Mouse (Mus musculus) T-helper 17 cell (primary cell): ENCODE results near the gene Sart1.
"Not testable (repeated sequence)": the region's sequence is repeated elsewhere in the genome, so short reads cannot be mapped to it uniquely, and the experiment has no call there.

Experiments used
- in situ Hi-C, 2 experiments: fragments of 300-600 bp; cut with MboI, MseI; formaldehyde crosslinking; loops; 1 replicate in 1 of 2; 2 replicates in 1 of 2; pipeline ENCODE4 v1.15.1; 2025; ENCODE audit warnings: high pct_unique_total_duplicates in 2 of 2

Sart1 gene

GRCm38 (mm10) chr19:5418750-5419466 lies 30.4 kb upstream of the Sart1 start:
- in situ Hi-C loops = no loop called here

GRCm38 (mm10) chr19:5414534-5414957 lies 26.0 kb upstream of the Sart1 start:
- in situ Hi-C loops = no loop called here

GRCm38 (mm10) chr19:5413840-5414239 lies 25.3 kb upstream of the Sart1 start:
- in situ Hi-C loops = no loop called here

GRCm38 (mm10) chr19:5411961-5412360 lies 23.5 kb upstream of the Sart1 start:
- in situ Hi-C loops = no loop called here

DNA sequence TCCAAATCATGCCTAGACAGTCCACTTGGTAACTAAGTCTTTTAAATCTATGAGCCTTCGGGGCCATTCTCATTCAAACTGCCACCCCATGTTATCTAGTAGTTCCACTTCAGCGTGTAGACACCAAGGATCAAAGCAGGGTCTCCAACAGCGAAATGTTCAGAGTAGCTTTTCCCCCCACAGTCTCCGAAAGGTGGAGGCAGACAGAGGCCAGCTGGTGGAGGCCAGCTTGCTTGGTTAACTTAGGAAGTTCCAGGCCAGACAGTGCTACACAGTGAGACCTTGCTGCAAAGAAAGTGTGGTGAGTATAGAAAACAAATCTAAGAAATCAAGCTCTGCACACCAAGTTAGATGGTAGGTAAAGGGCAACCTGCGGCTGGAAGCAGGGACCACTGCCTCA lies 22.1 kb upstream of the Sart1 start:
- in situ Hi-C loops = no loop called here

DNA sequence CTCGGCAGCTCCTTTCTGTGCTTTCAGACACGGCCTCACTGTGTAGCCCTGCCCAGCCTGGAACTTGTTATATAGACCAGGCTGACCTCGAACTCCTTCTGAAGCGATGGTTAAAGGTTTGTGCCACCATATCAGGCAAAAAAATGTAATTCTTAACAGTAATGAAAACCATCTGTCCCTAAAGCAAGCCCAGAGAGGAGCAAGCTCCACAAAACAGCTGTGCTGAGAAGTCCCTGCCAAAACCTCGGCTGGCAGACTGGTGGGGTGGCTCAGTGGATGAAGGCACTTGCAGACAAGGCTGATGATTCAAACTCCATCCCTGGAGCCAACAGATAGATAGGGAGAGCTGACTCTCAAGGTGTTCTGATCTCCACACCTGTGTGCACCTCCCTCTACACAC lies 20.6 kb upstream of the Sart1 start:
- in situ Hi-C loops = loop anchor here in 1 of 2 experiments (5.0 kb wide), 1 partner anchor 38 kb away; the partner anchor contains the start of gene Fosl1

DNA sequence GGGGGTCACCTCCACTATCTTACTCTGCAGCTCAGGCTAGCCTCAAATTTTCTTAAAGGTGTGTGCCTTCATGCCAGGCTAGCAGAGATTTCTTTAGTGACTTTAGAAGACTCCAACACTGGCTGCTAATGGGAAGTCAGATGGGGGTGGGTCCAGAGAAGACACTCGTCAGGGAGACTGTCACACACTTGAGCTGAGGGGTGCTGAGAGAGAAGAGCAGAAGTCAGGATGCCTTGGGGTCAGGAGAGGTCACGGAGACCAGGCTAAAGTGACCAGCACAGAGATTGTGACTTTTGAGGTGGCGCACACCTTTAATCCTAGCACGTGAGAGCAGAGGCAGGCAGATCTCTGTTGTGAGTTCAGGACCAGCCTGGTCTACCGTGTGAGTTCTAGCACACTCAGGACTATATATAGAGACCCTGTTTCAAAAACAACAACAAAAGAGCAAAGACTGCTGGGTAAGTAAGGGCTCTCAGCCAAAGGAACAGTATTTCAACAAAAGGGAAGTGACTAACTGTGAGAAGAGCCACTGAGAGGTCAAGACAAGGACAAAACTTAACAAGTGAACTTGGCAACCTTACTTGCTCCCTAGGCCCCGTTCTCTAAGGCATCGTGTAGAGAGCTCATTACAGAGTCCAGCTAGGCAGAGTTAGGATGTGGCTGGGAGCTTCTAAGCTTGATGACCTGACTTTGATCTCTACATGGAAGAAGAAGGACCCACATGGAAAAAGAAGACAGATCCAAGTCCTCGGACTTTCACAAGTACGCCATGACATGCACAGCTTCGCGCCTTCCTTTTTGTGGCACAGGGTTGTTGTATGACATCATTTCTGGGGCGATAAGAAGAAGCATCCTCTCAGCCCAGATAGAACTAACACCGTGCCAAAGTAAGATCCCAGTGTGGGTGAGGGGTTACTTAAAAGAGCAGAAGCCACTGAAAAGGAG lies 19.8 kb upstream of the Sart1 start:
- in situ Hi-C loops = loop anchor here in 1 of 2 experiments (5.0 kb wide), 1 partner anchor 39 kb away; the partner anchor contains the start of gene Fosl1

DNA sequence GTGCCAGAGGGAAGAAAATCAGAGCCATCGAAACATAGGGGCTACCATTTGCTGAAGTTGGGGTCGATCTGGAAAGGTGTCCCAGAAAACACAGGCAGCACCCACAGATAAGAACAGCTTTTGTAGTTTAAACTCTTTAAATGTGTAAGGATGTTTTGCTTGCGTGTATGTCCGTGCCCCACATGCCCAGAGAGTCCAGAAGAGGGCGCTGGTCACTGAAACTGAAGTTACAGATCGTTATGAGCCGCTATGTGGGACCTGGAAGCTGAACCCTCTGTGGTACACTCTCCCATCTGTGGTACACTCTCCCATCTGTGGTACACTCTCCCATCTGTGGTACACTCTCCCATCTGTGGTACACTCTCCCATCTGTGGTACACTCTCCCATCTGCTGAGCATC lies 18.6 kb upstream of the Sart1 start:
- in situ Hi-C loops = loop anchor here in 1 of 2 experiments (5.0 kb wide), 1 partner anchor 40 kb away; the partner anchor contains the start of gene Fosl1

- in situ Hi-C loops = loop anchor here in 1 of 2 experiments (5.0 kb wide), 1 partner anchor 41 kb away; the partner anchor contains the start of gene Fosl1
Measured at GRCm38 (mm10) chr19:5406531-5407126, 18.1 kb upstream of the Sart1 start.

DNA sequence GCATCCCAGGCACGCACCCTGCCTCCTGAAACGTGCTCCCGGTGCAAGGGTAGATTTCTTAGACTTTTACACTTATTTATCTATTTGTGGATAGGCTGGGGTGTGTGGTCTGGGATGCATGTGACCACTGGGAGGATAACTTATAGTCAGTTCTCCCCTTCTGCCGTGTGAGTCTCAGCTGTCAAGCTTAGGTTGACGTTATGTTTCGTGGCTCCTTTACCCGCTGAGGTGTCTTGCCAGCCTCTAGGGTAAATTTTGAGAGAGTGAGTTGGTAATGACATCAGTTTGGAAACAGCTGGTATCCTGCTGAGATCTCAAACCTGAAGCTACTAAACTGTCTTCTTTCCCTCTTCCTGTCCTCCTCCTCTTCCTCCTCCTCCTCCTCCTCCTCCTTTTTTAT lies 17.4 kb upstream of the Sart1 start:
- in situ Hi-C loops = loop anchor here in 1 of 2 experiments (5.0 kb wide), 1 partner anchor 41 kb away; the partner anchor contains the start of gene Fosl1

DNA sequence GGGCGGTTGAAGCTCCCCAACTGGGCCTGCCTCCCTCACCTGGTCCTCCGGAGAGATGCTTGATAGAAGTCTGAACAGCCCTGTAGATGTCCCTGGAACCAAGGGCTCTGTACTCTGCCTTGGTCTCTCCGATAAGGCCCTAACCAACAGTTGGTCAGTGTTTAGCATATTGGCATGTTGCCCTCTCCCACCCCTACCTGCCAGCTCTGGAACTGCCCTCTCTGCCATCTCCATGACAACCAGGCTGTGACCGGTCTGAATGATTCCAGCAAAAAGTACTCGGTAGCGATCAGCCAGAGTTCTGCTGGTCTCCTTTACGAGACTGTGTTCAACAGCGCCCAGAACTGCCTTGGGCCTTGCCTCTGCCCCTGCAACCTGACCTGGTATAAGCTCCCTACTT lies 13.8 kb upstream of the Sart1 start, which contains the start of gene Tsga10ip:
Tsga10ip (minus strand) TSS at position 234 of the 400 bp plus-strand sequence.
- in situ Hi-C loops = no loop called here

GRCm38 (mm10) chr19:5401073-5401472 lies 12.6 kb upstream of the Sart1 start:
- in situ Hi-C loops = not testable (repeated sequence)

GRCm38 (mm10) chr19:5395371-5395770 lies 6.9 kb upstream of the Sart1 start:
- in situ Hi-C loops = loop anchor here in 1 of 2 experiments (25.0 kb wide), 1 partner anchor 1833 kb away; no protein-coding TSS in a partner anchor

GRCm38 (mm10) chr19:5394168-5394567 lies 5.7 kb upstream of the Sart1 start:
- in situ Hi-C loops = loop anchor here (5.0 to 25.0 kb wide), 2 partner anchors 58 to 1832 kb away; no protein-coding TSS in a partner anchor

- in situ Hi-C loops = loop anchor here (5.0 to 25.0 kb wide), 2 partner anchors 59 to 1831 kb away; no protein-coding TSS in a partner anchor
Measured at GRCm38 (mm10) chr19:5392892-5393291, 4.4 kb upstream of the Sart1 start.

DNA sequence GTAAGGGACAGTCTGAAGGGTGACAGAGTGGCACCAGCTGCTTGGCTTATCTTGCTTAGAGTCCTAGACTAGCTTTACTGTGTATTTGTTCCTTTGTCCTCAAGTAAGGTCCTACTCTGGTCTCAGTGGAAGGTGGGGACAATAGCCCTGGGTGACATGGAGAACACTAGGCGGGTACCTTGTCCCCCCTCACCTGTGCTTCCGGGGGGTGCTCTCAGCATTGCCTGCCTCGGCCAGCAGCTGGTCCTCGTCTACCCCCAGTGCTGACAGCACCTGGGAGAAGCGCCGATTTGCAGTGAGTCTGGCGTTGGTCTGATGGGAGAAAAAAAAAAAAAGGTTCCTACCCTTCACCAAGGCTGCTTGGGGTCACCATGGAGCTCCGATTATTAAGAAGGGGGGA lies 1.9 kb upstream of the Sart1 start:
- in situ Hi-C loops = loop anchor here (5.0 to 25.0 kb wide), 2 partner anchors 62 to 1828 kb away; no protein-coding TSS in a partner anchor

GRCm38 (mm10) chr19:5389647-5390046 lies 1.1 kb upstream of the Sart1 start:
- in situ Hi-C loops = loop anchor here (5.0 to 25.0 kb wide), 2 partner anchors 63 to 1827 kb away; no protein-coding TSS in a partner anchor

GRCm38 (mm10) chr19:5388011-5388441 lies 477 bp downstream of the Sart1 start:
- in situ Hi-C loops = loop anchor here in 1 of 2 experiments (25.0 kb wide), 1 partner anchor 1826 kb away; no protein-coding TSS in a partner anchor

GRCm38 (mm10) chr19:5384715-5385114 lies 3.8 kb downstream of the Sart1 start:
- in situ Hi-C loops = loop anchor here in 1 of 2 experiments (25.0 kb wide), 1 partner anchor 1822 kb away; no protein-coding TSS in a partner anchor

- in situ Hi-C loops = loop anchor here in 1 of 2 experiments (25.0 kb wide), 1 partner anchor 1821 kb away; no protein-coding TSS in a partner anchor
Measured at GRCm38 (mm10) chr19:5383326-5383725, 5.2 kb downstream of the Sart1 start.

DNA sequence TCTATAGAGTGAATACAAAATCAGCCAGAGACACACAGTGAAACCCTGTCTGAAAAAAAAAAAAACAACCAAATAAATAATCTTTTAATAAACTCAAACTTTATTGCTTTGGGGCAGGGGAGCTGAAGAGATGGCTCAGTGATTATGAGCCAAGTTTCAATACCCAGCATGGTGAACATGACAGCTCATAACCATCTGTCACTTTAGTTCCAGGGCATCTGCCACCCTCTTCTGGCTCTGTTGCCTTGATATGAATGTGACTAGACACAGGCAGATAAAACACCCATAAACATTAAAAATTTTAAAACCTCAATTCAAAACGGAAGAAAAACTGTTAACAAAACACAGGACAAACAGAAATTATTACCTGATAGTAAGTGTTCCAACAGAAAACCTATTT lies 11.1 kb downstream of the Sart1 start:
- in situ Hi-C loops = loop anchor here in 1 of 2 experiments (25.0 kb wide), 1 partner anchor 1815 kb away; no protein-coding TSS in a partner anchor
